Mouse (Mus musculus): Measurements from ENCODE around the gene Thrap3.
"Not testable (repeated sequence)": the region's sequence is repeated elsewhere in the genome, so short reads cannot be mapped to it uniquely, and the experiment has no call there.

The Thrap3 gene

GRCm38 (mm10) chr4:126217771-126218170 is 15.2 kb upstream of the Thrap3 start:
- DNase-seq: no peak

GRCm38 (mm10) chr4:126207081-126207480 is 4.5 kb upstream of the Thrap3 start:
- DNase-seq: no peak

- no peak for DNase-seq
Observed at GRCm38 (mm10) chr4:126205386-126205785, 2.8 kb upstream of the Thrap3 start.

- DNase-seq: no peak
Observed at GRCm38 (mm10) chr4:126204661-126205230, 2.2 kb upstream of the Thrap3 start.

- no peak for DNase-seq
Observed at GRCm38 (mm10) chr4:126204016-126204415, 1.5 kb upstream of the Thrap3 start.

GRCm38 (mm10) chr4:126203336-126203895 is 856 bp upstream of the Thrap3 start:
- DNase-seq: no peak

GRCm38 (mm10) chr4:126201514-126202302 is 852 bp downstream of the Thrap3 start:
- no peak for DNase-seq

- no peak for DNase-seq
Observed at GRCm38 (mm10) chr4:126200656-126201055, 1.9 kb downstream of the Thrap3 start.

GRCm38 (mm10) chr4:126200036-126200435 is 2.5 kb downstream of the Thrap3 start:
- no peak for DNase-seq

- no peak for DNase-seq
Observed at GRCm38 (mm10) chr4:126199556-126199955, 3.0 kb downstream of the Thrap3 start.

GRCm38 (mm10) chr4:126197485-126197884 is 5.1 kb downstream of the Thrap3 start:
- DNase-seq: no peak

GRCm38 (mm10) chr4:126194916-126195315 is 7.6 kb downstream of the Thrap3 start:
- no peak for DNase-seq

- DNase-seq: no peak
Observed at GRCm38 (mm10) chr4:126194216-126194615, 8.3 kb downstream of the Thrap3 start.

GRCm38 (mm10) chr4:126190636-126191035 is 11.9 kb downstream of the Thrap3 start:
- DNase-seq: no peak

- no peak for DNase-seq
Observed at GRCm38 (mm10) chr4:126187096-126187495, 15.5 kb downstream of the Thrap3 start.

- no peak for DNase-seq
Observed at GRCm38 (mm10) chr4:126183034-126183433, 19.5 kb downstream of the Thrap3 start.

GRCm38 (mm10) chr4:126181170-126181957 is 21.2 kb downstream of the Thrap3 start:
- DNase-seq: no peak

GRCm38 (mm10) chr4:126175980-126176379 is 26.6 kb downstream of the Thrap3 start:
- not testable (repeated sequence) for DNase-seq

GRCm38 (mm10) chr4:126173800-126174199 is 28.8 kb downstream of the Thrap3 start:
- no peak for DNase-seq

- not testable (repeated sequence) for DNase-seq
Observed at GRCm38 (mm10) chr4:126170737-126171136, 31.8 kb downstream of the Thrap3 start.

- DNase-seq: no peak
Observed at GRCm38 (mm10) chr4:126168851-126169250, 33.7 kb downstream of the Thrap3 start.

GRCm38 (mm10) chr4:126166084-126166483 is 36.5 kb downstream of the Thrap3 start:
- no peak for DNase-seq

- not testable (repeated sequence) for DNase-seq
Observed at GRCm38 (mm10) chr4:126165092-126165491, 37.5 kb downstream of the Thrap3 start.

All from right cerebral cortex, postnatal 4 days (tissue).